Mouse (Mus musculus): Measurements from ENCODE around the gene Cdk9.

- TF ChIP-seq CTCF (IDR thresholded peaks at IDR 0.05; ENCODE audit: low read depth, low read length), result no peak
- no peak for TF ChIP-seq POLR2A (IDR thresholded peaks at IDR 0.05; ENCODE audit: insufficient read depth, low read length)
Measured at GRCm38 (mm10) chr2:32703046-32703445, 9.8 kb downstream of the Cdk9 start.

Measured in ES-Bruce4 (cell line).